Mouse (Mus musculus) neural tube, embryonic 14.5 days (tissue): ENCODE results near the gene Dab1. TPM values are rescaled to one million over a fixed set of nuclear protein-coding genes. Genes with fewer than 3 reads are reported as not detected.

Experiments
- ATAC-seq: fragments of 200-750 bp; cut with Nextera tagmentation; 2 replicates; pipeline ENCODE4 v1.8.0; 2017; ENCODE audit warnings: low read depth, mild to moderate bottlenecking, moderate TSS enrichment, moderate library complexity
- H3K27ac ChIP-seq: fragments of 300-500 bp; sonication (generic); 2 replicates; pipeline ENCODE4 v1.5.1; 2014; ENCODE audit warnings: low read depth, mild to moderate bottlenecking, control low read depth, low read length, moderate library complexity, mixed read lengths
- H3K27me3 ChIP-seq: fragments of 300-500 bp; sonication (generic); 2 replicates; pipeline ENCODE4 v1.6.1; 2014; ENCODE audit warnings: low read length; ENCODE audit not compliant: control insufficient read depth, insufficient read depth
- H3K36me3 ChIP-seq: fragments of 300-500 bp; sonication (generic); 2 replicates; pipeline ENCODE4 v1.6.1; 2014; ENCODE audit warnings: low read length, mixed read lengths; ENCODE audit not compliant: control insufficient read depth, insufficient read depth
- H3K4me1 ChIP-seq: fragments of 300-500 bp; sonication (generic); 2 replicates; pipeline ENCODE4 v1.6.1; 2014; ENCODE audit warnings: low read length; ENCODE audit not compliant: control insufficient read depth, insufficient read depth
- H3K4me2 ChIP-seq: fragments of 300-500 bp; sonication (generic); 2 replicates; pipeline ENCODE4 v1.6.1; 2014; ENCODE audit warnings: mild to moderate bottlenecking, low read depth, low read length, control low read depth
- H3K4me3 ChIP-seq: fragments of 300-500 bp; sonication (generic); 2 replicates; pipeline ENCODE4 v1.5.1; 2014; ENCODE audit warnings: low read depth, low read length, control low read depth, mixed read lengths
- H3K9ac ChIP-seq: fragments of 300-500 bp; sonication (generic); replicated peaks from 2 replicates; pipeline ENCODE4 v1.6.1; 2014; ENCODE audit warnings: low read depth, mild to moderate bottlenecking, control low read depth, low read length, mixed read lengths
- H3K9me3 ChIP-seq: fragments of 300-500 bp; sonication (generic); 2 replicates; pipeline ENCODE4 v1.6.1; 2016; ENCODE audit warnings: low read length; ENCODE audit not compliant: control insufficient read depth
- WGBS: fragments of 180-500 bp; shearing (Covaris S2); extraction: QIAGEN DNeasy Blood & Tissue Kit; methylation state at CpG from one replicate; pipeline ENCODE4 v1.1.7; 2014; 5-methylcytosine and 5-hydroxymethylcytosine counted together
- polyA plus RNA-seq: library from polyadenylated mRNA; unstranded; fragments of >200 nt; fragmentation: Nextera tagmentation; extraction: Ambion mirVana; gene quantifications from 2 replicates; pipeline ENCODE4 v1.2.1, GENCODE M21; 2014

Dab1 gene
- polyA plus RNA-seq, 1 experiment from 2014 or later = 58.0 TPM

DNA sequence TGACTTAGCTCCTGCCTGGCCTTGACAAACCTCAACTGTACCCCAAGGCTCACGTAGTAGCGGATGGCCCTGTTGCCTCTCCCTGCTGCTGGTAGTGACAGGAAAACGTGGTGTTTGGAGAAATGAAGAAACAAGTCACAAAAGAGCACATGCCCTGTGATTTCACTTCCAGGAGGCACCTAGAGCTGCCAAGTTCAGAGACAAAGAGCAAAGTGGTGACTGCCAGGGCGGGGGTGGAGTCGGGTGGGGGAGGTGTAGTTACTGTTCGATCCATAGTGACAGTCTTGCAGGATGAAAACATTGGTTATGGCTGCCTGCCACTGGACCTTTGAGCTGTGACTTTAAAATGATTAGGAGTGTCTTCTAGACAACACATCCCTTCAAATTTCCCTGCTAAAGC, 599.6 kb downstream of the Dab1 start:
- no peaks in the 10 kb centered on the region for H3K9me3 ChIP-seq
- no peak overlapping the region for H3K9ac ChIP-seq
- no peak overlapping the region for H3K27ac ChIP-seq
- no peaks in the 10 kb centered on the region for H3K27me3 ChIP-seq
- 57% methylated on average over 6 of the region's 6 CpGs for WGBS
- no peak overlapping the region for H3K4me2 ChIP-seq
- H3K36me3 ChIP-seq = no peaks in the 10 kb centered on the region
- no peak overlapping the region for H3K4me3 ChIP-seq
- H3K4me1 ChIP-seq = peaks cover 4% of the 10 kb centered on the region; the same call in 1 of the 2 replicates
- ATAC-seq = no peak

DNA sequence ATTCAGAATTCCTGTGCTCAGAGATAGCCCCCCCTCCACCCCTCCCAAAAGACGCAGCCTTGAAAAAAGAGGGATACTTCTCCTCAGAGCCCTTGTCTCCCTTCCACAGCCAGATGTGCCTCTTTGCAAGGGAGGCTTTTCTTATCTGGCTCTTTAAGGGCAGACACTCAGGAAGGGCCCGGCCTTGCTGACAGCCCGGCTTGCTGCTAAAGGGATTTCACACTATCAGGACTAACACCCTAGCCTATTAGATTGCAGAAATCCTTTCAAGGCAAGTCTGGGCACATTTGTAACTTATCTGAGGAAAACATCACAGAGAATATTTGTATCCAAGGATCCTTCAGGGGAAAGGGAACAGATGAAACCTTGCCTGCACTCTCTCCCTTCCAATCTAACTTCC, 600.9 kb downstream of the Dab1 start:
- no peak overlapping the region for H3K4me2 ChIP-seq
- 74% methylated on average over 3 of the region's 3 CpGs for WGBS
- H3K4me1 ChIP-seq = peaks cover 4% of the 10 kb centered on the region; the same call in 1 of the 2 replicates
- no peak overlapping the region for H3K27ac ChIP-seq
- no peak overlapping the region for H3K4me3 ChIP-seq
- no peaks in the 10 kb centered on the region for H3K27me3 ChIP-seq
- no peaks in the 10 kb centered on the region for H3K9me3 ChIP-seq
- H3K9ac ChIP-seq = no peak overlapping the region
- ATAC-seq = no peak
- H3K36me3 ChIP-seq = no peaks in the 10 kb centered on the region

DNA sequence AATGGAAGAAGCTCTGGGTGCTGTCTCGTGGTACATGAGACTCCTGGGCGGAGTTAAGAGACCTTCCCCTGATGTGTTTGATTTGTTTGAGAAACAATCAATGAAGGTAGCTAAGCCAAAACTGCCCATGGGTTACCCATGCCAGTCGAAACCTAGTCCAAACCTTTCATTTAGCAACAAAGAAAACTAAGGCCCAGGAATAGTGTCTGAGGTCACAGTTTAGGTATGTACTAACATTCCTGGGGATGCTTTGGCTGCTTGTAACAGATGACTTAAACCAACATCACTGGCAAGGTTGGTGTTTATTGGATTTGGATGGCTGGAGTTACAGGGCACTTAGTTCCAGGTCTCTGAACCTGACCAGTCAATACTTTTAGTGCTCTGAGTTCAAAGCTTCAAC, 610.1 kb downstream of the Dab1 start:
- 90% methylated on average over 3 of the region's 3 CpGs for WGBS
- ATAC-seq = no peak
- Histone ChIP-seq H3K27ac (no peak overlapping the region), H3K4me1 (no peaks in the 10 kb centered on the region), H3K4me2 (no peak overlapping the region), H3K9ac (no peak overlapping the region), H3K27me3 (no peaks in the 10 kb centered on the region), H3K36me3 (no peaks in the 10 kb centered on the region), H3K4me3 (no peak overlapping the region), H3K9me3 (no peaks in the 10 kb centered on the region)

DNA sequence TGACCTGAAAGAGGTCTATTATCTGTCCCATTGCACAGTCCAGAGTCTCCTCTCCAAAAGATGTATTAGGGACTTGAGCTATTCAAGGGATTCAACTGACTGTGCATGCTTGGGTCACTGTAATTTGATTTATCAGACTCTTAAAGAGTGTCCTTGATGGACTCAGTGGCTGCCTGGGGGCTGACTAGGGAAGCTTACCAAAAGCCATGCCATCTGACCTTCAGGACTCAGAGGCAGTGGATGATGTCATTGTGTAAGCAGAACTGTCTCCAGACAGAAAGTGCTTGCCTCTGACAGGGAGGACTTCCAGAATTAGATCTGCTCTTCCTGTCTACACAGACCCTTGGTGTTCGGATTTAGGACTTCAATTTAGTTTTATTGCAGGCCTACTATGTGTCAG, 627.3 kb downstream of the Dab1 start:
- no peak overlapping the region for H3K4me2 ChIP-seq
- ATAC-seq = no peak
- no peaks in the 10 kb centered on the region for H3K4me1 ChIP-seq
- H3K36me3 ChIP-seq = no peaks in the 10 kb centered on the region
- H3K4me3 ChIP-seq = no peak overlapping the region
- H3K9ac ChIP-seq = no peak overlapping the region
- no peak overlapping the region for H3K27ac ChIP-seq
- H3K27me3 ChIP-seq = no peaks in the 10 kb centered on the region
- H3K9me3 ChIP-seq = no peaks in the 10 kb centered on the region
- WGBS = 58% methylated on average over 1 of the region's 1 CpGs

DNA sequence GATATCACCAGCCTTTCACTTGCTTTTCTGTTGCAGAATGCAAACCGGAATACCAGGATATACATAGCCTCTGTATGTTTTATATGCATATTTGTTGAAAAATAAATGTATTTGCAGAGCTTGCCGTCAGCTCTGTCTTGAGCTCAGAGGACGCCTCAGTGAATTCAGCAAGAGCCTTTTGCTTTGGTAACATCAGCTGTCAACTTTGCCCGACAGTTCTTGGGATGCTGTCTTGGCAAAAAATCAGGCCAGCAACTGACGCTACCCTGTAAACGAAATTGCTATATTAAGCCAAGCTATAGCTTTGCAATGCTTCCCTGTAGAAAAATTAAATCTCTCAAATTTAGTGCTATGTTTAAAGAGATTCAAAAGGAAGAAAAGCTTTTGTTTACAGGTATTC, 630.3 kb downstream of the Dab1 start:
- no peak overlapping the region for H3K4me3 ChIP-seq
- WGBS = 86% methylated on average over 6 of the region's 6 CpGs
- no peak overlapping the region for H3K27ac ChIP-seq

DNA sequence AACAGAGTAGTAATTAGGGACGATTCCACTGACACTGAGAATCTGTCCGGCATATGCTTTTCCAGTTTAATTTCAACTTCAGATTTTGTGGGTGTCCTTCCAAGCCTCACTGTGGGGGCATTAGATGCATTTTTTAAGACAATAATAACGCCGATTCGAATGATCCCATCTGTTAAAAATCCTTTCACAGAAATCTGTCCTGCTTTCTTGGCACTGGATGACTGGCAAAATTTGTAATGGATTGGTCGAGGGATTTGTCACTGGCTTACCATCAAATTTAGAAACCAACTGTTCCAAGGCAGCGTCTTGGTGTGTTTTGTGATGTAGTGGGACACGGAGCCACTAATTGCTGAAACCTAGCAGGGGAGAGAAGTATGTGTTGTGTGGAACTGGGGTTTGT, 638.6 kb downstream of the Dab1 start:
- H3K4me3 ChIP-seq = no peak overlapping the region
- H3K9me3 ChIP-seq = no peaks in the 10 kb centered on the region
- 87% methylated on average over 8 of the region's 8 CpGs for WGBS
- ATAC-seq = no peak
- no peaks in the 10 kb centered on the region for H3K27me3 ChIP-seq
- no peak overlapping the region for H3K27ac ChIP-seq
- H3K9ac ChIP-seq = no peak overlapping the region
- H3K4me2 ChIP-seq = no peak overlapping the region
- H3K4me1 ChIP-seq = no peaks in the 10 kb centered on the region
- no peaks in the 10 kb centered on the region for H3K36me3 ChIP-seq

More for the DNA sequence above, 630.3 kb downstream of the Dab1 start:
- Histone ChIP-seq H3K9ac (no peak overlapping the region), H3K36me3 (no peaks in the 10 kb centered on the region), H3K27me3 (no peaks in the 10 kb centered on the region), H3K4me2 (no peak overlapping the region), H3K4me1 (no peaks in the 10 kb centered on the region), H3K9me3 (no peaks in the 10 kb centered on the region)
- ATAC-seq = no peak

DNA sequence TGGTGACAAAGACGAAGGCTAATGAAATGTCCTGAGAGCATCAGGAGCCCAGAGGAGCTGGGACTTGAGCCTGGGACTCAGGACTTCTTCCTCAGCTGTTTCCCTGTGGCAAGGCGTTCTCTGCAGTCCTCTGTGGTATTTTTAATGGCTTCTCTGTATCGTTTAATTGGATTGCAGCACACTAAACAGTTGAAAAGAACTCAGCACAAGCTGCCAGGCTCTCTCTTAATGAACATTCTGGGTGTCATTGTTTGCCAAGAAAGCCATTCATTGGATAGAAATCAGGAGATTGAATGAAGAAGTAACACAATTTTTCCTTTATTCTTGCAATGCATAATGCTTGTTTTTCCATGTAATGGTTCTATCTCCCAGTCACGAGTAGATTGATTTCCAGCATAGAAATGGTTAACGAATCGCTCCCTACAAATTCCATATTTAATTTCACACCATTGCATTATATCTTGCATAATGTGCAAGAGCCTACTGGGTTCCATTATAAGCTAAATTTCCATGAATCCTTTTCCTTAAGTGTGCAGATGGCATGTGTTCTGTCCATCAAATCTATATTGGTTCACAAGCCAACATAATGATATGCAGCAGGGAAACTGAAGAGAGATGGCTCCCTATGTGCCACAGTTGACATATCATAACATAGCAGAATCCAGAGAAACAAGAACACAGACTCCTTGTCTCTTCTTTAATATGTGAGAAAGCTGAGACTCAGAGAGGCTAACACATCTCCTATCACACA, 650.4 kb downstream of the Dab1 start:
- no peak overlapping the region for H3K4me3 ChIP-seq
- no peaks in the 10 kb centered on the region for H3K4me1 ChIP-seq
- H3K4me2 ChIP-seq = no peak overlapping the region
- H3K27ac ChIP-seq = no peak overlapping the region
- H3K9me3 ChIP-seq = no peaks in the 10 kb centered on the region
- H3K27me3 ChIP-seq = no peaks in the 10 kb centered on the region
- no peak overlapping the region for H3K9ac ChIP-seq
- WGBS = 69% methylated on average over 6 of the region's 6 CpGs
- H3K36me3 ChIP-seq = no peaks in the 10 kb centered on the region
- no peak for ATAC-seq

DNA sequence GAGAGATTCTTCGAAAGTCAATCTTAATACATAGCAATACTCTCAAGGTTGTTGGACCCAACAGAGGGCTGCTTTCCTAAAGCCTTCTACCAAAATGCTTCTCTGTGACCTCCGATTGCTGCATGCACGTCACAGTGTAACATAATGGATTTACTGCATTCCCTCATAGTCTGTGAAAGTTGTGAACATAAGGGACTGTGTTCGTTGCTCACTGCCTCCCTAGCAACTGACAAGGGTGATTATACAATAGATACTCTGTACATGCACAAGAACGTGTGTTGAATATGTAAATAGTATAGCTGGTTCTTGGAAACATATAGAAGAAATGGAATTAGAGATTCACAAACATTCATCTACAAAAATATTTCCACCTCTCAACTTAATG, 651.0 kb downstream of the Dab1 start:
- no peak for ATAC-seq
- Histone ChIP-seq H3K27me3 (no peaks in the 10 kb centered on the region), H3K27ac (no peak overlapping the region), H3K36me3 (no peaks in the 10 kb centered on the region), H3K4me2 (no peak overlapping the region), H3K9me3 (no peaks in the 10 kb centered on the region), H3K9ac (no peak overlapping the region), H3K4me1 (no peaks in the 10 kb centered on the region), H3K4me3 (no peak overlapping the region)
- 64% methylated on average over 5 of the region's 5 CpGs for WGBS

DNA sequence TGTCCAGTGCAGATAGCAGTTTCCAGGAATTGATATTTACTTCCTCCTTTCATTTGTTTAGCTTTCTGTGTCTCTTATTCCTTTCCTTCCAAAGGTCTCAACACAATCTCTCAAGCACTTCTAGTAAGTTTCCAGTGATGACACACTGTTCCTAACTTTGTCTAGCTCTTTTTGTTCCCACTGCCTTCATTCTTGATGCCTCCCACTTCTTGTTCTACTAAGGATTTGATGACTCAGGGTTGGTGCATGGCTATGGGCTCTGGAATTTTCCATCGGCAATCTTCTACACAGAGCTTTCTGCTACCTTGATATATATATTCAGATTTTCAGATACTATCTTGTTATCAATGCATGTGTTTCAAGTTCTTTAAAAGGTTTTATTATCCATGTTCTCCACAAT, 656.1 kb downstream of the Dab1 start:
- H3K4me2 ChIP-seq = no peak overlapping the region
- ATAC-seq = no peak
- no peaks in the 10 kb centered on the region for H3K4me1 ChIP-seq
- no peak overlapping the region for H3K9ac ChIP-seq
- no peaks in the 10 kb centered on the region for H3K27me3 ChIP-seq
- H3K4me3 ChIP-seq = no peak overlapping the region
- 100% methylated on average over 1 of the region's 1 CpGs for WGBS
- no peaks in the 10 kb centered on the region for H3K36me3 ChIP-seq
- H3K9me3 ChIP-seq = no peaks in the 10 kb centered on the region
- no peak overlapping the region for H3K27ac ChIP-seq
